Mouse (Mus musculus) regulatory T cell (primary cell): ENCODE results near the gene Krtap16-1.

ENCODE experiments used
- in situ Hi-C: fragments of 300-600 bp; cut with MboI, MseI; formaldehyde crosslinking; loops from one replicate; pipeline ENCODE4 v1.15.1; 2025; ENCODE audit warnings: high pct_unique_total_duplicates

The Krtap16-1 gene

DNA sequence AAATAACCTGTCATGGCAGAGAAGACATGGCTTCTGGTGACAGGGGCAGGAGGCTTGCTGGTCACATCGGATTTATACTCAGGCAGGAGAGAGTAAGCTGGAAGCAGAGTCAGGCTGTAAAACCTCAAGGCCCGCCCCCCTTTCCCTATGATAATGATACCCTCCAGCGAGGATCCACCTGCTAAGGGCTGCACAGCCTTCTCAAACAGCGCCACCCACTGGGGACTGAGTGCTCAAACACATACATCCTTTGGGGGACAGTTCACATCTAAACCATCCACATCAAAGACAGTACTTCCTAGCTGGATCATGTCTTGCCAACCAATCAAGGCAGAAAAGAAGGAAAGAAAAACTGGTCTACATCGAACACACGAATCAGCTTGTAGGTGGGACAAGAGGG is 22.2 kb downstream of the Krtap16-1 start:
- in situ Hi-C loops: loop anchor here (5.0 kb wide), 1 partner anchor 262 kb away; no protein-coding TSS in a partner anchor

DNA sequence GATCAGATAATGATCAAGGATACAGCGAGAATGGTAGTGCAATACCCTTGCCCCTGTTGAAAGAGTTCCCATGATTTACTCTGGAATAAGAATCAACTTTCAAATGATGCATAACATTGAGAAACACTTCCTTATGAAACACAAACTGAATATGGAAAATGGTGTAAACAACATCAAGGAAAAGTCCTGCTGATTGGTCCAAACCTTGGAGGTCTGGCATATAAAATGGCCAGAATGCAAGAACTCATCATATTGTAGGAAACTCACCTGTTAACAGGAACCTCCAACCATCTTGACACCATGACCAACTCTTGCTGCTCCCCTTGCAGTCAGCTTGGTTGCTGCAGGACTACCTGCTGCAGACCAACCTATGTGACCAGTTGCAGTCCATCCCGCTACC is 38.2 kb downstream of the Krtap16-1 start, which contains the start of gene Krtap9-5:
Gene Krtap9-5 (plus strand): TSS at position 301 of the 400 bp plus-strand sequence.
- in situ Hi-C loops: no loop called here

DNA sequence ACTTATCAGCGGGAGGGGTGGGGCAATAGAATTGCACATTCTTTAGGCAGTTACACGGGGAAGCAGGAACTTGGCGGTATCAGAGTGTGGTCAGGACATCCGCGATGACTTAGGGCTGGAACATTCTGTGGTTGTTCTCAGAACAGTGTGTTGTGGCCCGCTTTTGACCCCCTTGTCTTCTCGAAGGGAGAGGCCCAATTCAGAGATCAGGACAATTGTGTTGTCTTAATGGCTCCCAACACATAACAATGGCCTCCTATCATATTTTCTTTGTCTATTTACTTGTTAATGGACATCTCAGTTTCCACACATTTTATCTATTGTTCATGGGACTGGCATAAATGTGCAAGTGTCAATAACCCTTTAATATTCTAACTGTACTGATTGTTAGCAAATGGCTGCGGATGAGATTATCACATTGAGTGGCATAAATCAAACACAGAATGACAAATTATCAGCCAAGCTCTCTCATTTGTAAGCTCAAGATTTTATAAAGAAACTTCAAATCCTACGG is 48.6 kb downstream of the Krtap16-1 start:
- in situ Hi-C loops: no loop called here

DNA sequence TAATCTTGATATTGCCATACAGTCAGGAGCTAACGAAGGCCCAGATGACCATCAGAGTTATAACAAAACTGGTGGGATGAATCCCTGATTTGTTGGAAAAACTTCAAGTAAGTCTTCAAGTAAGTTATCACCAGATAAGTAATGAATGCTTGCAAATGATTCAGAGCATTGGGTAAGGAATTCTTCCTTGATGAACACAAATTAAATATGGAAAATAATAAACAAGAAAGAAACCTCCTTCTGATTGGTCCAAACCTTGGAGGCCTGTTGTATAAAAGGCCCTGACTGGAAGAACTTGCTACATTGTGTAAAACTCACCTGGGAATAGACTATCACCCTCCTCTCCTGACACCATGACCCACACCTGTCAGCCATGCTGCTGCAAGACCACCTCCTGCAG is 50.4 kb downstream of the Krtap16-1 start, which contains the start of gene Krtap31-2:
Gene Krtap31-2 (plus strand): TSS at position 301 of the 400 bp plus-strand sequence.
- in situ Hi-C loops: no loop called here
